In genomic region chr17:72960873-72961272, GRCm38 (mm10) we compare ENCODE assay signal across 28 mouse cellular contexts. TPM values are rescaled to one million over a fixed set of nuclear protein-coding genes. Genes with fewer than 3 reads are reported as not detected.
DNase-seq lines count a peak whose midpoint lies in the region; ATAC-seq and TF ChIP-seq lines count a peak whose summit lies in the region.
"Had no signal": no experiment of that assay in that cellular context is flagged by ENCODE, and none has a peak within 500 bp of the region (broad histone marks: within the 10 kb centered on the region; RNA-seq: fewer than 3 reads in every experiment).

No protein-coding gene starts in this region.

- WGBS in forebrain, embryonic 15.5 days = 93% methylated on average over 2 of the region's 2 CpGs

- H3K4me2 ChIP-seq in CH12.LX (ENCODE audit: insufficient read depth, low read depth, poor library complexity, severe bottlenecking) = peak overlapping the region; percentile 2; the same call in 1 of the 2 replicates
- H3K4me2 ChIP-seq in forebrain, embryonic 15.5 days (replicated peaks) = no peak overlapping the region
- H3K4me2 ChIP-seq: forebrain, embryonic 13.5 days; heart, embryonic 15.5 days; hindbrain, embryonic 15.5 days; intestine, embryonic 15.5 days; limb, embryonic 15.5 days; lung, embryonic 14.5 days; midbrain, embryonic 12.5 days; neural tube, embryonic 13.5 days had no signal

- ATAC-seq in hematopoietic stem cell, adult 5-6 weeks (replicated peaks in 1 of 2; ENCODE audit: insufficient read depth in 1 of 2, low FRiP score in 2 of 2, low TSS enrichment in 1 of 2, low read depth in 1 of 2, poor library complexity in 2 of 2, severe bottlenecking in 2 of 2) = peak; percentile 84 to 92
- ATAC-seq in forebrain, embryonic 15.5 days (replicated peaks) = no peak
- ATAC-seq: forebrain, embryonic 13.5 days; intestine, embryonic 15.5 days had no signal

- dilution Hi-C loops in CH12.LX (cut with MboI; ENCODE audit: extremely low pct_ligation_motif_present, extremely low pct_unique_long_range_greater_than_20kb, low sequenced_read_pairs) = no loop called here

- no peak for TF ChIP-seq RAD21 in CH12.LX (IDR thresholded peaks at IDR 0.05; ENCODE audit: low read depth, low read length)

- TF ChIP-seq CTCF in CH12.LX (conservative IDR thresholded peaks at IDR 0.05 in 1 of 2, IDR thresholded peaks at IDR 0.05 in 1 of 2; ENCODE audit: low read depth in 2 of 2, low read length in 2 of 2) = no peak

- no peaks in the 10 kb centered on the region for H3K36me3 ChIP-seq in CH12.LX (replicated peaks in 1 of 2; ENCODE audit: control insufficient read depth in 1 of 2, insufficient read depth in 1 of 2, low read length in 1 of 2)
- no peaks in the 10 kb centered on the region for H3K36me3 ChIP-seq in forebrain, embryonic 15.5 days
- H3K36me3 ChIP-seq: heart, embryonic 15.5 days; hindbrain, embryonic 15.5 days; intestine, embryonic 15.5 days; limb, embryonic 15.5 days; midbrain, embryonic 12.5 days; neural tube, embryonic 13.5 days had no signal

- no peaks in the 10 kb centered on the region for H3K27me3 ChIP-seq in CH12.LX (replicated peaks)
- H3K27me3 ChIP-seq in forebrain, embryonic 15.5 days = no peaks in the 10 kb centered on the region
- H3K27me3 ChIP-seq: forebrain, embryonic 13.5 days; heart, embryonic 15.5 days; hindbrain, embryonic 15.5 days; intestine, embryonic 15.5 days; limb, embryonic 15.5 days; midbrain, embryonic 12.5 days; neural tube, embryonic 13.5 days had no signal

- peak; percentile 48 for DNase-seq in lung, postnatal 36 days
- DNase-seq in lung, postnatal 10 days = no peak
- DNase-seq in CH12.LX (ENCODE audit: extremely low read depth) = peak; percentile 46
- peak; percentile 47 to 69 for DNase-seq in natural killer cell, adult 2 months (ENCODE audit: low spot score in 2 of 2)
- DNase-seq in yolk sac, embryonic 10.5 days (ENCODE audit: low spot score) = no peak
- no peak for DNase-seq in kidney, adult 8-10 months
- DNase-seq: adrenal gland, adult 2 months; cerebellum, adult 18-20 months; cerebellum, postnatal 36 days; gastrocnemius, postnatal 14 days; heart, postnatal 36 days; kidney, adult 9 months; kidney, postnatal 14 days; left cerebral cortex, postnatal 4 days; lung, embryonic 14.5 days; right cerebral cortex, adult 18-20 months; right cerebral cortex, postnatal 4 days; thymus, postnatal 14 days had no signal

- in situ Hi-C loops in CH12.LX (cut with MboI; ENCODE audit: low pct_ligation_motif_present, low pct_unique_long_range_greater_than_20kb, low sequenced_read_pairs) = no loop called here

- TF ChIP-seq EP300 in CH12.LX (IDR thresholded peaks at IDR 0.05; ENCODE audit: low read length) = peak; percentile 68

- TF ChIP-seq POLR2A in CH12.LX (IDR thresholded peaks at IDR 0.05; ENCODE audit: low read depth, low read length) = no peak

- H3K9ac ChIP-seq in CH12.LX (ENCODE audit: insufficient read depth, low read depth) = no peak overlapping the region
- no peak overlapping the region for H3K9ac ChIP-seq in forebrain, embryonic 15.5 days (replicated peaks)
- H3K9ac ChIP-seq: forebrain, embryonic 13.5 days; heart, embryonic 15.5 days; hindbrain, embryonic 15.5 days; intestine, embryonic 15.5 days; limb, embryonic 15.5 days; liver, embryonic 14.5 days; lung, embryonic 14.5 days; midbrain, embryonic 12.5 days; neural tube, embryonic 13.5 days had no signal

- peaks cover 2% of the 10 kb centered on the region for H3K9me3 ChIP-seq in CH12.LX (replicated peaks; ENCODE audit: low read length)
- H3K9me3 ChIP-seq in forebrain, embryonic 15.5 days = no peaks in the 10 kb centered on the region
- H3K9me3 ChIP-seq: forebrain, embryonic 13.5 days; heart, embryonic 15.5 days; hindbrain, embryonic 15.5 days; intestine, embryonic 15.5 days; limb, embryonic 15.5 days; midbrain, embryonic 12.5 days; neural tube, embryonic 13.5 days had no signal

- no peak overlapping the region for H3K27ac ChIP-seq in CH12.LX (ENCODE audit: insufficient read depth, low read depth)
- H3K27ac ChIP-seq in forebrain, embryonic 15.5 days (replicated peaks) = no peak overlapping the region
- H3K27ac ChIP-seq: forebrain, embryonic 13.5 days; heart, embryonic 15.5 days; hindbrain, embryonic 15.5 days; intestine, embryonic 15.5 days; limb, embryonic 15.5 days; liver, embryonic 14.5 days; midbrain, embryonic 12.5 days; neural tube, embryonic 13.5 days had no signal

- H3K4me1 ChIP-seq in CH12.LX (ENCODE audit: control insufficient read depth in 1 of 2, insufficient read depth in 2 of 2) = peaks cover 20 to 34% of the 10 kb centered on the region in 2 experiments
- H3K4me1 ChIP-seq in forebrain, embryonic 15.5 days = no peaks in the 10 kb centered on the region
- H3K4me1 ChIP-seq: forebrain, embryonic 13.5 days; hindbrain, embryonic 15.5 days; midbrain, embryonic 12.5 days had no signal

- no peaks in the 10 kb centered on the region for H3K79me2 ChIP-seq in CH12.LX (replicated peaks; ENCODE audit: control insufficient read depth, extremely low read depth, insufficient read depth, poor library complexity, severe bottlenecking)

- no peak overlapping the region for H3K4me3 ChIP-seq in CH12.LX (replicated peaks in 1 of 3; ENCODE audit: low read depth in 2 of 3, low read length in 2 of 3, poor library complexity in 1 of 3)
- no peak overlapping the region for H3K4me3 ChIP-seq in forebrain, embryonic 15.5 days
- H3K4me3 ChIP-seq: forebrain, embryonic 13.5 days; heart, embryonic 15.5 days; hindbrain, embryonic 15.5 days; intestine, embryonic 15.5 days; limb, embryonic 15.5 days; midbrain, embryonic 12.5 days; neural tube, embryonic 13.5 days had no signal

TF ChIP-seq in CH12.LX, 34 proteins besides CTCF, POLR2A, EP300 and RAD21:
- peak; percentile 46; the same call in 1 of the 2 replicates for TF ChIP-seq IRF4 (IDR thresholded peaks at IDR 0.05; ENCODE audit: low read depth, low read length)
- no peak for TF ChIP-seq NELFE (IDR thresholded peaks at IDR 0.05; ENCODE audit: low read depth, low read length)
- 0 out of 2 replicates have a peak, but pooled peaks have one; percentile 45 for TF ChIP-seq ELF1 (IDR thresholded peaks at IDR 0.05; ENCODE audit: low read depth, low read length)

RNA-seq across cellular contexts. Expression of gene Lbh, which starts 42.8 kb away (rescaled TPM):
- total RNA-seq in CH12.LX (2012; rRNA removed) = 12.2 and 14.4 TPM in 2 replicates
- 13.1 and 16.7 TPM in 2 replicates for total RNA-seq in CH12.LX (2014; rRNA removed)
- polyA plus RNA-seq in CH12.LX (2012; ENCODE audit: insufficient read length, low read depth) = 26.0 and 30.0 TPM in 2 replicates
- 23.1 and 24.5 TPM in 2 replicates for total RNA-seq in hematopoietic stem cell, adult 5-6 weeks (2017)
- polyA plus RNA-seq in forebrain, embryonic 15.5 days (2015; fragmentation: Nextera tagmentation; extraction: Ambion mirVana) = 4.5 and 4.6 TPM in 2 replicates

Comparison
In these comparisons a context has a peak if more than half of its experiments do, and no peak if none do; other contexts are left out.
1. DNase-seq: peak in lung, postnatal 36 days (single experiment), CH12.LX (single experiment) and natural killer cell, adult 2 months (2 of 2); none in lung, postnatal 10 days (single experiment), yolk sac, embryonic 10.5 days (single experiment) and kidney, adult 8-10 months (0 of 2).